In the genomic region with DNA sequence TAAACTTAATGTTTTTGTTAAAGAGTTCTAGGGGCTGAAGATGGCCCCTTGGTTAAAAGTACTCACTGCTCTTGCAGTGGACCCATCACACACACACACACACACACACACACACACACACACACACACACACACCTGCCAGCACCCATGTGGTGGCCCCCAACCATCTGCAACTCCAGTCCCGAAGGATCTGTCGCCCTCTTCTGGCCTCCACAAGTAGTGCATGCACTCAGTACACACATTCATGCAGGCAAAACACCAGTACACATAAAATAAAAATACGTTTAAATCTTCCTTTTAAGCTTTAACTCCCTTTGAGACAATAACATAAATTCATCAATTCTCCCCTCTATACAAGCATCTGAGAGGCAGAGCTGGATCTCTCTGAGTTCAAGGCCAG, we compare ENCODE assay signal across 9 mouse cellular contexts. TPM values are rescaled to one million over a fixed set of nuclear protein-coding genes. Genes with fewer than 3 reads are reported as not detected.
DNase-seq lines count a peak whose midpoint lies in the region; ATAC-seq and TF ChIP-seq lines count a peak whose summit lies in the region.
"Had no signal": no experiment of that assay in that cellular context is flagged by ENCODE, and none has a peak within 500 bp of the region (broad histone marks: within the 10 kb centered on the region; RNA-seq: fewer than 3 reads in every experiment).

No protein-coding gene starts in this region.

- H3K9me3 ChIP-seq in hindbrain, postnatal 0 days (ENCODE audit: low read length) = no peaks in the 10 kb centered on the region
- no peaks in the 10 kb centered on the region for H3K9me3 ChIP-seq in hindbrain, embryonic 12.5 days (replicated peaks)
- H3K9me3 ChIP-seq: liver, embryonic 15.5 days had no signal

- no peak overlapping the region for H3K4me3 ChIP-seq in hindbrain, postnatal 0 days (ENCODE audit: low read length)
- H3K4me3 ChIP-seq in hindbrain, embryonic 12.5 days = no peak overlapping the region
- H3K4me3 ChIP-seq in spleen, adult 2 months (ENCODE audit: extremely low read depth, insufficient read depth, insufficient read length) = no peak overlapping the region
- H3K4me3 ChIP-seq: liver, embryonic 15.5 days had no signal

- H3K36me3 ChIP-seq in hindbrain, postnatal 0 days (ENCODE audit: insufficient read depth, low read length) = no peaks in the 10 kb centered on the region
- no peaks in the 10 kb centered on the region for H3K36me3 ChIP-seq in hindbrain, embryonic 12.5 days
- no peaks in the 10 kb centered on the region for H3K36me3 ChIP-seq in spleen, adult 2 months (ENCODE audit: control insufficient read depth, insufficient read depth, low read length)
- H3K36me3 ChIP-seq: liver, embryonic 15.5 days had no signal

- no peak overlapping the region for H3K27ac ChIP-seq in hindbrain, postnatal 0 days
- no peak overlapping the region for H3K27ac ChIP-seq in hindbrain, embryonic 12.5 days
- H3K27ac ChIP-seq in spleen, adult 2 months (ENCODE audit: insufficient read depth, low read length) = no peak overlapping the region
- H3K27ac ChIP-seq: liver, embryonic 15.5 days had no signal

- peak; percentile 69 for DNase-seq in hindbrain, postnatal 0 days (ENCODE audit: low spot score)
- DNase-seq in spleen, adult 2 months (ENCODE audit: low read depth in 1 of 2, low spot score in 2 of 2) = no peak
- no peak for DNase-seq in spleen, adult 12 weeks (ENCODE audit: low spot score)
- DNase-seq in c-Kit-positive CD71-positive TER-119-negative erythroid progenitor cells, embryonic 14.5 days (ENCODE audit: low read depth) = peak; percentile 30
- peak; percentile 48 to 68 for DNase-seq in gastrocnemius, postnatal 4 days (ENCODE audit: low spot score in 2 of 2)
- DNase-seq in retina, embryonic 14.5 days (ENCODE audit: low spot score) = peak; percentile 54

- peaks cover 19% of the 10 kb centered on the region; the same call in 1 of the 2 replicates for H3K4me1 ChIP-seq in hindbrain, postnatal 0 days (ENCODE audit: insufficient read depth, low read length)
- peaks cover 23% of the 10 kb centered on the region for H3K4me1 ChIP-seq in hindbrain, embryonic 12.5 days
- H3K4me1 ChIP-seq in spleen, adult 2 months (ENCODE audit: control insufficient read depth, insufficient read depth, insufficient read length) = peaks cover 3% of the 10 kb centered on the region; the same call in 1 of the 2 replicates
- H3K4me1 ChIP-seq: liver, embryonic 15.5 days had no signal

- no peak for ATAC-seq in hindbrain, postnatal 0 days
- ATAC-seq in hindbrain, embryonic 12.5 days (ENCODE audit: low FRiP score) = no peak
- no peak for ATAC-seq in activated CD4-positive, CD25-positive, alpha-beta regulatory T cell, adult 4 months

- TF ChIP-seq CTCF in hindbrain, postnatal 0 days (IDR thresholded peaks at IDR 0.05; ENCODE audit: low read depth) = peak; percentile 92
- peak; percentile 47; the same call in 1 of the 2 replicates for TF ChIP-seq CTCF in spleen, adult 2 months (IDR thresholded peaks at IDR 0.05; ENCODE audit: extremely low read depth, insufficient read depth, insufficient read length, insufficient replicate concordance)

- 34% methylated on average over 3 of the region's 3 CpGs for WGBS in hindbrain, postnatal 0 days
- WGBS in hindbrain, embryonic 12.5 days = 34% methylated on average over 3 of the region's 3 CpGs
- WGBS in spleen, adult 2 months = 40% methylated on average over 3 of the region's 3 CpGs

- H3K4me2 ChIP-seq in hindbrain, postnatal 0 days (ENCODE audit: low read depth, low read length) = no peak overlapping the region
- H3K4me2 ChIP-seq in hindbrain, embryonic 12.5 days (replicated peaks) = no peak overlapping the region
- H3K4me2 ChIP-seq: liver, embryonic 15.5 days had no signal

- no peak overlapping the region for H3K9ac ChIP-seq in hindbrain, postnatal 0 days (replicated peaks; ENCODE audit: low read length)
- no peak overlapping the region for H3K9ac ChIP-seq in hindbrain, embryonic 12.5 days
- H3K9ac ChIP-seq: liver, embryonic 15.5 days had no signal

- H3K27me3 ChIP-seq in hindbrain, postnatal 0 days (ENCODE audit: insufficient read depth, low read length) = no peaks in the 10 kb centered on the region
- no peaks in the 10 kb centered on the region for H3K27me3 ChIP-seq in hindbrain, embryonic 12.5 days
- H3K27me3 ChIP-seq in spleen, adult 2 months (ENCODE audit: control insufficient read depth, insufficient read depth, low read length) = no peaks in the 10 kb centered on the region
- H3K27me3 ChIP-seq: liver, embryonic 15.5 days had no signal

- no peak for TF ChIP-seq POLR2A in spleen, adult 2 months (IDR thresholded peaks at IDR 0.05; ENCODE audit: low read depth, low read length)

RNA-seq across cellular contexts. Expression of a gene that starts 23.7 kb away (rescaled TPM):
- total RNA-seq in hindbrain, postnatal 0 days (2014; rRNA removed) = 69.9 and 75.5 TPM in 2 replicates
- 18.8 and 20.7 TPM in 2 replicates for polyA plus RNA-seq in hindbrain, postnatal 0 days (2015; fragmentation: Nextera tagmentation; extraction: Ambion mirVana)
- 29.0 and 30.1 TPM in 2 replicates for polyA plus RNA-seq in hindbrain, embryonic 12.5 days (2016; fragmentation: Nextera tagmentation; extraction: Ambion mirVana)
- 4.5 and 4.8 TPM in 2 replicates for polyA plus RNA-seq in spleen, adult 2 months (2012; rRNA removed)
- 1 to 10 TPM; 5.5 to 5.8 TPM for total RNA-seq in gastrocnemius, postnatal 4 days (2021)
- 1 to 10 TPM; 5.8 to 8.9 TPM for polyA plus RNA-seq in activated CD4-positive, CD25-positive, alpha-beta regulatory T cell, adult 4 months (2017; shearing (Covaris generic))

Comparison
In these comparisons a context has a peak if more than half of its experiments do, and no peak if none do; other contexts are left out.
1. DNase-seq: peak in hindbrain, postnatal 0 days (single experiment), c-Kit-positive CD71-positive TER-119-negative erythroid progenitor cells, embryonic 14.5 days (single experiment), gastrocnemius, postnatal 4 days (2 of 2) and retina, embryonic 14.5 days (single experiment); none in spleen, adult 2 months (0 of 2) and spleen, adult 12 weeks (single experiment).